Mouse (Mus musculus): ENCODE measurements around the gene Sardh. TPM values are rescaled to one million over a fixed set of nuclear protein-coding genes. Genes with fewer than 3 reads are reported as not detected.

Sardh gene
- polyA plus RNA-seq, 1 experiment from 2014 or later: 19.3 TPM

DNA sequence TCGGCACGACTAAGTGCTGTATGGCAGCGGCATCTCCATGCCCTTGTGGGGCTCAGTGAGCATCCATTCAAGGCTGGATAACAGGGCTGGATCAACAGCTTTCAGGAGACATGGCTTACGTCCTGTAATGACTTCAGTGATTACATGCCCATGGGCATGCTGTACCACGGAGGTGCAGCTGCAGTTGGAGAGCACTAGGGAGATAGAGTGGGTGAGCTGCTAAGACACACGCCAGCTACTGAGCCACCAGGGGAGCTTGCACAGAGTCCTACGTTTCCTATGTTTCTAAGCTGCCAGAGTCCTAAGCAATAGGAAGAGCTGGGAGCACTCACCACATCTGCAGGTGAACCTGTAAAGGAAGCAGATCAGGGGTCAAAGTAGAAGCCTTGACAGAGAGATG, 30.7 kb upstream of the Sardh start:
- no peak overlapping the region for H3K4me3 ChIP-seq (ENCODE audit: low read length)
- whole genome bisulfite sequencing: 88% methylated on average over 7 of the region's 7 CpGs
- no peak for ATAC-seq (replicated peaks; ENCODE audit: extremely low read depth, insufficient read depth, low FRiP score)
- H3K4me2 ChIP-seq (ENCODE audit: low read depth, low read length): no peak overlapping the region
- H3K27ac ChIP-seq (ENCODE audit: low read length): no peak overlapping the region
- no peak overlapping the region for H3K9ac ChIP-seq (ENCODE audit: low read length)
- H3K36me3 ChIP-seq (ENCODE audit: control insufficient read depth, insufficient read depth): peaks cover 10% of the 10 kb centered on the region; the same call in 1 of the 2 replicates
- H3K27me3 ChIP-seq (ENCODE audit: control insufficient read depth, insufficient read depth, low read length): no peaks in the 10 kb centered on the region
- 0 out of 2 replicates have a peak, but pooled peaks cover 3% of the 10 kb centered on the region for H3K9me3 ChIP-seq (replicated peaks; ENCODE audit: control insufficient read depth, low read length)
- peaks cover 5% of the 10 kb centered on the region for H3K4me1 ChIP-seq (ENCODE audit: control insufficient read depth, insufficient read depth, low read length)

DNA sequence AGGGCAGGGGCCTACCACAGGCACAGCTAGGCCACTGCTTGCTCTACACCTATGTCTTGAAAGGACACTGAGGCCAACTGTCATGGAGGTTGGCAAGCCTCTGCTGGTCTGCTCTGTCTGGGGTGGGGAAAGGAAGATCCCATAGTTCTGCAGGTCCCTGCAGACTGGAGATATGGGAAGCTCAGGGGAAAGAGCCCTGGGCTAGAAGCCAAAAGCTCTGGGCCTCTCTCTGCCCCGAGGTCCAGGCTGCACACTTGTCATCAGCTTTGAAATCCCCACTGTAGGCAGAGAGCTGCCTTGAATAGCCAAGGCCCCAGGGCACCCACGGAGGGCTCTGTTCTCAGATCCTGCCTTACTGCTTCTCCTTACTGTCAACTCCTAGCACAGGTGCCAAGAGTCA, 20.2 kb upstream of the Sardh start:
- peak; percentile 60; the same call in 1 of the 2 replicates for ATAC-seq (replicated peaks; ENCODE audit: extremely low read depth, insufficient read depth, low FRiP score)
- WGBS: 29% methylated on average over 2 of the region's 2 CpGs
- H3K27me3 ChIP-seq (ENCODE audit: control insufficient read depth, insufficient read depth, low read length): no peaks in the 10 kb centered on the region
- H3K4me2 ChIP-seq (ENCODE audit: low read depth, low read length): no peak overlapping the region
- H3K36me3 ChIP-seq (ENCODE audit: control insufficient read depth, insufficient read depth): peaks cover 21% of the 10 kb centered on the region
- 0 out of 2 replicates have a peak, but pooled peaks cover 2% of the 10 kb centered on the region for H3K9me3 ChIP-seq (replicated peaks; ENCODE audit: control insufficient read depth, low read length)
- H3K4me3 ChIP-seq (ENCODE audit: low read length): no peak overlapping the region
- no peak overlapping the region for H3K9ac ChIP-seq (ENCODE audit: low read length)
- H3K4me1 ChIP-seq (ENCODE audit: control insufficient read depth, insufficient read depth, low read length): peaks cover 12% of the 10 kb centered on the region
- peak overlapping the region; percentile 35; the same call in 1 of the 2 replicates for H3K27ac ChIP-seq (ENCODE audit: low read length)

DNA sequence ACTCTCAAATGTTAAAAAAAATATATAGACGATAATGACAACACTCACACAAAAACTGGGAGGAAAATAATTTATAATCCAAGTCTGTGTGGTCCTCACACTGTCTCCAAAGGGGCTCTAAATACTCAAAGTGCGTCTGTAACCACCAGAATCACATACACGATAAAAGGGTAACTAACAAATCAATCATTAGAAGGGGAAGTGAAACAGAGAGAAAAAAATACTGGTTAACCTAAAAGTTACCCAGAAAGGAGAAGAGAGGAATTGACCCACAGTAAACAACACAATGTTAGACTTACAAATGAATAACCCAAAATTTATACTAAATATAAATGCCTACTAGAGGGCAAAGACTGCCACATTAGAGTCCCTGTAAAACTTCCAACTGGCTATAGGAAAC, 17.7 kb upstream of the Sardh start:
- no peak overlapping the region for H3K9ac ChIP-seq (ENCODE audit: low read length)
- H3K36me3 ChIP-seq (ENCODE audit: control insufficient read depth, insufficient read depth): peaks cover 13% of the 10 kb centered on the region
- H3K4me1 ChIP-seq (ENCODE audit: control insufficient read depth, insufficient read depth, low read length): peaks cover 12% of the 10 kb centered on the region
- H3K9me3 ChIP-seq (replicated peaks; ENCODE audit: control insufficient read depth, low read length): 0 out of 2 replicates have a peak, but pooled peaks cover 2% of the 10 kb centered on the region
- H3K27me3 ChIP-seq (ENCODE audit: control insufficient read depth, insufficient read depth, low read length): no peaks in the 10 kb centered on the region
- no peak for ATAC-seq (replicated peaks; ENCODE audit: extremely low read depth, insufficient read depth, low FRiP score)
- no peak overlapping the region for H3K4me3 ChIP-seq (ENCODE audit: low read length)
- no peak overlapping the region for H3K4me2 ChIP-seq (ENCODE audit: low read depth, low read length)
- H3K27ac ChIP-seq (ENCODE audit: low read length): no peak overlapping the region
- 79% methylated on average over 3 of the region's 3 CpGs for whole genome bisulfite sequencing

DNA sequence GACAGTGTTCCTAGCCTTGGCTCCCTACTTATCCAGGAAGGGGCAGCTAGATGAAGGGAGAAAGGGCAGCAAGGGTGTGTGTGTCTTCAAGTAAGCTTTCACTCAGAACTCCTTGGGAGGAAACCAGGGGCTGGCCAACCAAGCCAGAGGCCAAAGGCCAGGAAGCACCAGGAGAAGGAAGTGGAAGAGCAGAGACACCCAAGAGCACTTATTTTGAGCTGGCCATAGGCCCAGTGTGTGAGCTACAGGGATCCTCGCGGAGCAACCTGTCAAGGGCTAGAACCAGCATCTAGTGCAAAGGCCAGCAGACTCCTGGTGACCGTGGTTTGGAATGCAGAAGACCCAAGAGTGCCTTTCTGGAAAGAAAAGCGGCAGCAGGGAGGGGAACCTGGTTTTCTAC, 14.8 kb upstream of the Sardh start:
- H3K9me3 ChIP-seq (replicated peaks; ENCODE audit: control insufficient read depth, low read length): no peaks in the 10 kb centered on the region
- peaks cover 6% of the 10 kb centered on the region for H3K36me3 ChIP-seq (ENCODE audit: control insufficient read depth, insufficient read depth)
- no peak overlapping the region for H3K27ac ChIP-seq (ENCODE audit: low read length)
- 67% methylated on average over 4 of the region's 4 CpGs for WGBS
- no peak overlapping the region for H3K4me2 ChIP-seq (ENCODE audit: low read depth, low read length)
- peaks cover 2% of the 10 kb centered on the region for H3K4me1 ChIP-seq (ENCODE audit: control insufficient read depth, insufficient read depth, low read length)
- H3K9ac ChIP-seq (ENCODE audit: low read length): no peak overlapping the region
- no peak for ATAC-seq (replicated peaks; ENCODE audit: extremely low read depth, insufficient read depth, low FRiP score)
- H3K27me3 ChIP-seq (ENCODE audit: control insufficient read depth, insufficient read depth, low read length): no peaks in the 10 kb centered on the region
- H3K4me3 ChIP-seq (ENCODE audit: low read length): no peak overlapping the region

DNA sequence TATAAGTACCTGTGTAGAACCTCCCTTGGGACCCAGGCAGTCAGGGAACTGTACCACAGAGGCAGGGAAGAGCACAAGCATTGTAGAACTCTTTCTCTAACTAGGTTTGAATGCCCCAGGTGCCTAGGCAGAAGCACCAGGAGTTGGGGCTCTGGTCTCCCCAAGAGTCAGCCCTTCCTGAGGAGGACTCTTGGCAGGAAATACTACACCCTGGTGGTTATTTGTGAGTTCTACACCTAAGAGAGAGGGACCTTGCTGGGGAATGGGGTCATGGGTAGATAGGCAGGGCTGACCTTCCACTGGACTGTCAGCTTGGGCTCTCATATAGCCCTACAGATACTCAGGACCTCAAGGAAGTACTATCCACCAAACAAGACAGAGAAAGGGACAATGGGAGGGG, 3.3 kb upstream of the Sardh start:
- no peaks in the 10 kb centered on the region for H3K36me3 ChIP-seq (ENCODE audit: control insufficient read depth, insufficient read depth)
- no peak for ATAC-seq (replicated peaks; ENCODE audit: extremely low read depth, insufficient read depth, low FRiP score)

DNA sequence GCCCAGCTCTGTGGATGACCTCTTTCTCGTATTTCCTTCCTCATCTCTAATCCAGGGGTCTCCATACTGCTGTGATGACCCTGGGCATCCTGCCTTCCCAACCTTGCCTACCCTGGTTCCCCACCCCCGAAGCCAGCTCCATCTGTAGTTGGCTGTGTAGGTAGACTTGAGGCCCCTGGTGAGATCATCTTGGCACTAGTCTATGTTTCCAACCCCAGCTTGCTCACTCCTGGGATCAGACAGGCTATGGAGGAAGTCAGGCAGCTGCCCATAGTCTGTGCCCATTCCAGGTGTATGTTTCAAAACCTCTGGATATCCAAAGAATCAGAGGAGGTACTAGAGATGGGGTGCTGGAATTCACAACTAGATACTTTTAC, 662 bp downstream of the Sardh start:
- H3K27ac ChIP-seq (ENCODE audit: low read length): peak overlapping the region; percentile 85
- H3K4me2 ChIP-seq (ENCODE audit: low read depth, low read length): peak overlapping the region; percentile 51
- ATAC-seq (replicated peaks; ENCODE audit: extremely low read depth, insufficient read depth, low FRiP score): peak; percentile 73
- H3K36me3 ChIP-seq (ENCODE audit: control insufficient read depth, insufficient read depth): no peaks in the 10 kb centered on the region
- H3K9ac ChIP-seq (ENCODE audit: low read length): peak overlapping the region; percentile 59
- H3K4me1 ChIP-seq (ENCODE audit: control insufficient read depth, insufficient read depth, low read length): peaks cover 20% of the 10 kb centered on the region
- H3K9me3 ChIP-seq (replicated peaks; ENCODE audit: control insufficient read depth, low read length): no peaks in the 10 kb centered on the region
- WGBS: 24% methylated on average over 2 of the region's 2 CpGs
- H3K4me3 ChIP-seq (ENCODE audit: low read length): peak overlapping the region; percentile 9; the same call in 1 of the 2 replicates
- H3K27me3 ChIP-seq (ENCODE audit: control insufficient read depth, insufficient read depth, low read length): no peaks in the 10 kb centered on the region

More for the DNA sequence above, 3.3 kb upstream of the Sardh start:
- Histone ChIP-seq H3K4me2 (ENCODE audit: low read depth, low read length) (no peak overlapping the region), H3K27me3 (ENCODE audit: control insufficient read depth, insufficient read depth, low read length) (no peaks in the 10 kb centered on the region), H3K4me1 (ENCODE audit: control insufficient read depth, insufficient read depth, low read length) (peaks cover 15% of the 10 kb centered on the region), H3K4me3 (ENCODE audit: low read length) (no peak overlapping the region), H3K9me3 (replicated peaks; ENCODE audit: control insufficient read depth, low read length) (no peaks in the 10 kb centered on the region), H3K9ac (ENCODE audit: low read length) (no peak overlapping the region), H3K27ac (ENCODE audit: low read length) (no peak overlapping the region)

DNA sequence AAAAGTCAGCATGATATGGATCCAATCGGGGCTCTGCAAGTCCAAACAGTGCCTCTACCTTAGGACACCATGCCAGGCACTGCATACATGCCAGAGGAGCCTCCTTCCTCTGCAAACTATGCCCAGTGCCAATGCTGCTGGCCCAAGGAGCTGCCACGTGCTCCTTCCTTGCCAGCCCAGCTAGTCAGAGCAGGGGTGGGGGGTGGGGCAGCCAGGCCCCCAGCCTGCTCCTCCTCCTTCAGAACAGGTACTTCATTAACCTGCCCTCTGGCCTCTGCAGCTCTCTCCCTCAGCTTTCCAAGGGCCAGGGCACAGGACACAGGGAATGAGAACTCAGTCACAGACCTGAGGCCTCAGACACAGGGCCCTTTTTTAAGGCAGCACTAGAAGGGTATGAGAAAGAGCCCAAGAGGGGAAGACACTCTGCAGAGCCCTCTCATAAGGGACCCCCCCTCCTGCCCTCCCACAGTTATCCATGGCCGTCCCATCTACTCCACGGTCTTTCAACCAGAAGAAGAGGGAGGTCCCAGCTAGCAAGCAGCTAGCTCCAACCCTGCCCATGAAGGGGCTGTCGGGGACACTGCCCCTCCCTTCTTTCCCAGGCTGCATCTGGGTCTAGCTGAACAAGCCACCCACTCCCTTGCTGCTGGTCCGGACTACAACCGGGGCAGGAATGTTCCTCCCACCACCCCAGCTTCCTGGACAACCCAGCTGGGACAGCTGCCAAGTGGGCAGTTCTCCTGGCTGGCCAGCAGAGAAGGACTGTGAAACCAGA, 1.2 kb downstream of the Sardh start:
- Histone ChIP-seq H3K4me3 (ENCODE audit: low read length) (peak overlapping the region; percentile 9), H3K9ac (ENCODE audit: low read length) (peak overlapping the region; percentile 59), H3K27ac (ENCODE audit: low read length) (peak overlapping the region; percentile 85), H3K4me2 (ENCODE audit: low read depth, low read length) (peak overlapping the region; percentile 51), H3K27me3 (ENCODE audit: control insufficient read depth, insufficient read depth, low read length) (no peaks in the 10 kb centered on the region), H3K36me3 (ENCODE audit: control insufficient read depth, insufficient read depth) (no peaks in the 10 kb centered on the region), H3K4me1 (ENCODE audit: control insufficient read depth, insufficient read depth, low read length) (peaks cover 20% of the 10 kb centered on the region), H3K9me3 (replicated peaks; ENCODE audit: control insufficient read depth, low read length) (no peaks in the 10 kb centered on the region)
- 20% methylated on average over 7 of the region's 7 CpGs for WGBS
- peak; percentile 91 for ATAC-seq (replicated peaks; ENCODE audit: extremely low read depth, insufficient read depth, low FRiP score)

DNA sequence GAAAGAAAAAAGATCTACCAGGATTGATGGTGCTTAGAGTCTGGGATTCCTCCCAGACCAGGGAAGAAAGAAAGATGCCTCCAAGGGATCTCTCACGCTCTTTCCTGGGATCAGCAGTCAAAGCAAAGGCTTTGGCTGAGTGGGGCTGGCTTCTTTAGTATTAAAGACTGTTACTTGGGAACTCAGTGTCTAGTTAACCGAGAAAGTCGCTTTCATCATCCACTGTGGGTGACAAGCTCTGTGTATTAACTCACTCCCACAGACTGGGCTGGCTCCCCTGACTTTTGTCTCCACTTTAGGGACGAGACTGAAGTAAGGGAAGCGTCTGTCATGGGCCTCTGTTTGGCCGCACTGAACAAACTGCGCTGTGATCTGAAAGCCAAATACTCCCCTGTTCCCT, 2.2 kb downstream of the Sardh start:
- Histone ChIP-seq H3K4me1 (ENCODE audit: control insufficient read depth, insufficient read depth, low read length) (peaks cover 20% of the 10 kb centered on the region), H3K4me2 (ENCODE audit: low read depth, low read length) (peak overlapping the region; percentile 51; the same call in 1 of the 2 replicates), H3K27ac (ENCODE audit: low read length) (no peak overlapping the region), H3K4me3 (ENCODE audit: low read length) (no peak overlapping the region), H3K27me3 (ENCODE audit: control insufficient read depth, insufficient read depth, low read length) (no peaks in the 10 kb centered on the region), H3K9me3 (replicated peaks; ENCODE audit: control insufficient read depth, low read length) (no peaks in the 10 kb centered on the region), H3K9ac (ENCODE audit: low read length) (peak overlapping the region; percentile 23; the same call in 1 of the 2 replicates), H3K36me3 (ENCODE audit: control insufficient read depth, insufficient read depth) (no peaks in the 10 kb centered on the region)
- ATAC-seq (replicated peaks; ENCODE audit: extremely low read depth, insufficient read depth, low FRiP score): no peak
- 60% methylated on average over 7 of the region's 7 CpGs for WGBS

DNA sequence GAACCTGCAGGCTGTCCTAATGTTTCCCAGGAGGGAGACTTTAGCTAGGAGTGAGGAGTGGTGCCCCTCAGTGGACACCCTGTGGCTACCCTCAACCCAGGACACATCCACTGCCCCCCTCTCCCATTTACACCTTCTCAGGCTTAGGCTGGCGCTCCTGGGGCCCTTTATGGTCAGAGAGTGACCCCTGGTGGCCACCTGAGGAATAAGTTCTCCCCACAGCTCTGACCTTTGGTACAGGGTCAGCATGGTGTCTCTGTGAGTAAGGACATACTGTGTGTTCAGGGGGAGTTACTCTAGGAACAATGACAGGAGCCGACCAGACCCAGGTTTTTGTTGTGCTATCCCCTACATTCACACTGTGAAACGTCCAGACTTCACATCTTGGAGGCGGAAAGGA, 10.8 kb downstream of the Sardh start:
- H3K27me3 ChIP-seq (ENCODE audit: control insufficient read depth, insufficient read depth, low read length): no peaks in the 10 kb centered on the region
- WGBS: 42% methylated on average over 4 of the region's 4 CpGs
- no peak overlapping the region for H3K4me2 ChIP-seq (ENCODE audit: low read depth, low read length)
- no peak overlapping the region for H3K4me3 ChIP-seq (ENCODE audit: low read length)
- no peak for ATAC-seq (replicated peaks; ENCODE audit: extremely low read depth, insufficient read depth, low FRiP score)
- no peak overlapping the region for H3K9ac ChIP-seq (ENCODE audit: low read length)
- no peaks in the 10 kb centered on the region for H3K9me3 ChIP-seq (replicated peaks; ENCODE audit: control insufficient read depth, low read length)
- H3K4me1 ChIP-seq (ENCODE audit: control insufficient read depth, insufficient read depth, low read length): peaks cover 8% of the 10 kb centered on the region
- no peaks in the 10 kb centered on the region for H3K36me3 ChIP-seq (ENCODE audit: control insufficient read depth, insufficient read depth)
- no peak overlapping the region for H3K27ac ChIP-seq (ENCODE audit: low read length)
